Mouse (Mus musculus): Measurements from ENCODE around the gene Slc25a26. TPM values are rescaled to one million over a fixed set of nuclear protein-coding genes. Genes with fewer than 3 reads are reported as not detected.

Gene Slc25a26
- total RNA-seq (2021): 10 to 100 TPM; 19.3 to 21.1 TPM
- long read RNA-seq, experiment 1, partial matches to known transcripts: 2 of 5 reads
- long read RNA-seq, experiment 1, other reads (novel, unspliced or antisense): 1 of 5 reads
- long read RNA-seq, experiment 2, partial matches to known transcripts: 0 of 10 reads
- long read RNA-seq, experiment 2, other reads (novel, unspliced or antisense): 7 of 10 reads

DNA sequence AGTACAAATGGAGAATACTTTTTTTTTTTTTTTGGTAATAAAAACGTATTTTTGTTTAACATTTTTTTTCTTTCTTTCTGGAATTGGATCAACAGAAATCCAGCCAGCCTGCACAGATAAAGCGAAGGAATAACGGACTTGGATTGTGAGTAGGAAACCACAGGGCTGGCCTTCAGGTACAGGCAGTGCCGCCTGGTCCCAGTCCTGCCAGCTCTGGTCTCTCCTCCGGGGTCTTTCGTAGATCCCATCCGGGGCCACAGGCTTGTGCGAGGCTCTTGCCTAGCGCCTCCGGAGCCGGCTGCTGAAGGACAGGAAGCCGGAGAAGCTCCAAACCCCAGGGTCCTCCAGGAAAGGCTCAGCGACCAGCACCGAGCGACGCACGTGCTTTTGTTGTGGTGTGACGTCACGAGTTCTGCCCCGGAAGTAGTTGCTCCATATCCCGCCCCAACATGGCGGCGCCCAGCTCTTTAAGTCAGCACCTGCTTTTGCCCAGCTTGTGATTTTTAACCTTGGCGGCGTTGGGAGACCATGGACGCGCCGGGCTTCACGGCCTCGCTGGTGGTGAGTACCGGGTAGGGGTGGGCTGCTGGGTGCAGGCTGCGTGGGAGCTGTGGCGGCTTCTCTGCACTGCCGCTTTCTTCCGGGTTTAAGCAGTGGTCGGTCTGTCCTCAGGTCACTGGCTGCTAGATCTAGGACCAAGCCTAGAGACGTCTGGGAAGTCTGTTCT is at the start of gene Slc25a26:
Slc25a26 (plus strand) TSS at position 435 of the 727 bp plus-strand sequence.
- H3K27ac ChIP-seq: peak within 1 kb of the TSS; percentile 91
- DNase-seq (ENCODE audit: low spot score in 2 of 2): peak; percentile 87 to 89
- TF ChIP-seq CTCF (conservative IDR thresholded peaks at IDR 0.05): no peak
- peak within 1 kb of the TSS; percentile 99 for H3K4me3 ChIP-seq

DNA sequence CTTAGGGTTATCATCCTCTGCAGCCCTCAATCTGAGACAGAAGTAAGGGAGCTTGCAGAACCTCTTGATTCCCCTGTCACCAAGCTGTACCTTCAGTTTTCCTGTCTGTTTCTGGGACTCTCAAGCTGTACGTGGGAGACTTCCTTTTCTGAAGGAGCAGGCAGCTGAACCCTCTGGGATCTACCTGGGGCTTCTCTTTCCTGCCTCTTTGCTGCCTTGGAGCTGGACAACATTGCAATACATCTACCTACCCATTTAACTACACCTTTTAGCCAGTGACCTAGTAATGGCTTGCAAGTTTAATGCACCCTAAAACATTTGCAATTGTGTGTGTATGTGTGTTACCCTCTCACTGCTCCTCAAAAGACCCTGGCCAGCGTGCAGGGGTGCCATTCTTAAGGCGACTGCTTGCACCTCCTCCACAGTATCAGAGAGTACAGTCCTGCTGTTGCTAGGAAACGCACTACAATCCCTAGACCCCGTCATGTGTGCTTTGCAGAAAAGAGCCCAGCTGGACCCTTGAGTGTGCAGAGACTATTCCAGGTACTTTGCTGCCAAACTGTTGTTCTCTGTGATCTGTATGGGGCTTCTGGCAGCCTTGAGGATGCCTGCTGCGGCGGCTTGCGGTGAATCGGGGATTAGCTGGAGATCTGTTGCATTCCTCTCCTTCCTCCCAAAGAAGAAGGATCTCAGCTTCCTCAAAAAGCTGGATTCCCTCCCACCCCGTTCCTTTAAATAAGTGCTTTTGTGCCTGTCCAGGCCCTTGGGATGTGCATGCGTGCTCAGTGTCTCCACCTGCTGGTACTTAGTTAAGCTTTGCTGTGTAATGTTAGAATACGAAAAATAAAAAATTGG is 35.9 kb upstream of the Slc25a26 start:
- H3K27ac ChIP-seq: no peak overlapping the region
- DNase-seq (ENCODE audit: low spot score in 2 of 2): peak; percentile 60 to 64
- peak overlapping the region; percentile 39 for H3K4me3 ChIP-seq
- TF ChIP-seq CTCF (conservative IDR thresholded peaks at IDR 0.05): peak; percentile 93

DNA sequence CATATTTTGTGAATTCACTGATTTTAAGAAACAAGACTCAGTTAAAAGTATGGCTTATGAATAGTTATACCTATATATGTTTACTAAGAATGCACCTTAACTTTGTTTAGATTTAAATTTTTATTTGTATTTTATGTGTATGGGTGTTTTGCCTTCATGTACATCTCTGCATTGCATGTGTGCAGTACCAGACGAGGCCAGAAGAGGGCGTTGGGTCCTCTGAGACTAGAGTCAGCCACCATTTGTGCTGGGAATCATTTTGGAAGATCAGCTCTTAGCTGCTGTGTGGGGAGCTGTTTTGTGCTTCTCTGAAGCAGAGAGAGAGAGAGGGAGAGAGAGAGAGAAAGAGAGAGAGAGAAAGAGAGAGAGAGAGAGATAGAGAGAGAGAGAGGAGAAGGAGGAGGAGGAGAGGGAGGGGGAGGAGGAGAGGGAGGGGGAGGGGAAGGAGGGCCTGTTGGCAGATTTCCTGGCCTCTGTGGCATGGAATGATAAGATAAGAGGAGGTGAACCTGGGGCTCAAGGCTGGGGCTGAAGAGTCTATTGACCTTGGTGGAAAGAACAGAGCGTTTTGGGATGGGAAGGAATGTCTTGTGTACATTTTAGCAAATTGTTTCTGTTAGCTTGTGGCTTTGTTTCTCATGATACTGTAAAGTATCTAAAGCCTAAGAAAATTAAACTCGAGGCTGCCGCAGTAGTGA is 33.5 kb upstream of the Slc25a26 start:
- H3K27ac ChIP-seq: no peak overlapping the region
- no peak overlapping the region for H3K4me3 ChIP-seq
- DNase-seq (ENCODE audit: low spot score in 2 of 2): no peak
- peak; percentile 58 for TF ChIP-seq CTCF (conservative IDR thresholded peaks at IDR 0.05)

DNA sequence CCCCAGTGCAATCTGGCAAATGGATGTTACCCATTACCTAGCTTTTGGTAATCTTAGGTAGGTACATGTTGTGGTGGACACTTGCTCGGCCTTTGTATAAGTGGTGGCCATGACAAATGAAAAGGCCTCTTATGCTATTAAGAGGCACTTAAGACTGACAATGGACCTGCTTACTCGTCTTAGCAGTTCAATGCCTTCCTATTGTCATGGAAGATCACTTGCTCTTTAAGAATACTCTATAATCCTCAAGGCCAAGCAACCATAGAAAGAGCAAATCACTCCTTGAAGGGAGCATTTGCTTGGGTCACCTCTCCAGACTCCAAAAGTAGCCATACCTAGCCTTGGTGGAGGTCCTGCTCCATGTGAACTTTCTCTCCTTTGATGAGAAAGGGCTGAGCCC is 7.4 kb upstream of the Slc25a26 start:
- no peak for DNase-seq (ENCODE audit: low spot score in 2 of 2)
- Histone ChIP-seq H3K4me3 (no peak overlapping the region), H3K27ac (no peak overlapping the region)
- no peak for TF ChIP-seq CTCF (conservative IDR thresholded peaks at IDR 0.05)

DNA sequence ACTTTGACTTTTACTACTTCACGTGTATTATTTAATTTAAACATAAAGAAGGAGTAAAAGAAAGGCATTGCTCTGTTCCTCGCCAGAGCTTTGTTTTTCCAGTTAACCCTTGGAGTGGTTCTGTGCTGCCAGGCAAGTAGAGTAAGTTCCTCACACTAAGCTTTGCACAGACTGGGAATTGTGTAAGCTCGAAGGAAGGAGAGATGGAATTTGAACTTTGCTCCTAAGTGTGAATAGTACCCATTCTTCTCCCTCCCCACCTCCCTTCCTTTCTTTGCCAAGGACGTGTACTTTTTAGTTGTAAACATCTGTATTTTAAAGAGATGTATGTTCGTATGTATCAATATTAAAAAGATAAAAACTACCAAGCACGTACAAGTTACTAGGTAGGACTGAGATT is 3.8 kb downstream of the Slc25a26 start:
- no peak overlapping the region for H3K27ac ChIP-seq
- TF ChIP-seq CTCF (conservative IDR thresholded peaks at IDR 0.05): no peak

DNA sequence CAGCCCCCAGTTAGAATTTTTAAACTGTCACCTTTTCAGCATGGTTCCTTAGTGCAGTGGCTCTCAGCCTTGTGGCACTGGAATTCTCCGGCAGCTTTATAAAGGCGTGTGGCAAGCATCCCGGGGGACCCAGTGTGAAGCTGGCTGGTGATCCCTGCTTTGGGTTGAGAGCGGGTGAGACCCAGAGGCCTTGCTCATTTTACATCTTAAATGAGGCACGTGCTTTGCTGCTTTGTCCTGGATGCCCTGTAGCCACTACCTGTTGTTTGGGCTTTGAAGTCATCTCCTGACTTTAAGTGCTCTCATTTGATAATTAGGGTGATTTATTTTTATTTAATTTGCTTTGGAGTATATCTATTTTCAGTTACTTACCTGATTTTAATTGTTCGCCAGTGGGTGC is 7.8 kb downstream of the Slc25a26 start:
- no peak for TF ChIP-seq CTCF (conservative IDR thresholded peaks at IDR 0.05)
- no peak for DNase-seq (ENCODE audit: low spot score in 2 of 2)
- H3K4me3 ChIP-seq: no peak overlapping the region
- H3K27ac ChIP-seq: no peak overlapping the region

More for the DNA sequence above, 3.8 kb downstream of the Slc25a26 start:
- no peak overlapping the region for H3K4me3 ChIP-seq
- no peak for DNase-seq (ENCODE audit: low spot score in 2 of 2)

DNA sequence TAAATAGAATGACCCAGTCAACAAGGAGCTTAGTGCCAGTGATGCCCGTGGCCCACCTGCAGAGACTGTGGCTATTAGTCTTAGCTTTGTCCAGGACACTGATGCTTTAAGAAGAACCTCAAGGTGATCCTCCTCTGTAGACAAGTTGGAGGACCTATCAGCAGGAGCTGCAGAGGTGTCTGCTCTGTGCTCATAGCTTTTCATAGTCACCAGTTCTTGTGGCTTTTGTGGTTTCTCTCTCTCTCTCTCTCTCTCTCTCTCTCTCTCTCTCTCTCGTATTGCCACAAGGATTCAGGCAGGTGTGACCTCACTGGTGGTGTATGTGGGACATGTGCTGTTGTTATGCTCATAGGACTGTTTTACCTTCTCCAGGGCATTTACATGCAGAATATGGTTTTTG is 8.7 kb downstream of the Slc25a26 start:
- H3K4me3 ChIP-seq: no peak overlapping the region
- no peak for DNase-seq (ENCODE audit: low spot score in 2 of 2)
- no peak overlapping the region for H3K27ac ChIP-seq
- TF ChIP-seq CTCF (conservative IDR thresholded peaks at IDR 0.05): no peak

DNA sequence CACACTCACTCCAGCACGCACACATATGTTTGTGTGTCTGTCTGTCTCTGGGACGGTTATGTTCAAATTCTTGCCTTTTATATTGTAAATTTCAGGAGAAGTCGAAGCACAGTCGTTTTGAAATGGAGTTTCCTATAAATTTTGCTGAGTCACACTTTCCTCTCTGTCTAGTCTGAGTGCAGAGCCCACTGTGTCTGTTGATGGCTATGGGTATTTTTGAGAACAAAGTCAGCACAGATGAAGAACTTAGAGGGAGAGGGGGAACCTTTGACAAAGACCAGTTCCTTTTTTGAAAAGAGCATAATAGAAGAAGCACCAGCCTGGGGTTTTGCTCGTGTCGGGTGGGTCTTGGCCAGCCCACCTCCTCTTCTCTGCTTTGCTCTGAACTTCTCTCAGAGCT is 9.1 kb downstream of the Slc25a26 start:
- TF ChIP-seq CTCF (conservative IDR thresholded peaks at IDR 0.05): no peak
- Histone ChIP-seq H3K27ac (no peak overlapping the region), H3K4me3 (no peak overlapping the region)
- no peak for DNase-seq (ENCODE audit: low spot score in 2 of 2)

DNA sequence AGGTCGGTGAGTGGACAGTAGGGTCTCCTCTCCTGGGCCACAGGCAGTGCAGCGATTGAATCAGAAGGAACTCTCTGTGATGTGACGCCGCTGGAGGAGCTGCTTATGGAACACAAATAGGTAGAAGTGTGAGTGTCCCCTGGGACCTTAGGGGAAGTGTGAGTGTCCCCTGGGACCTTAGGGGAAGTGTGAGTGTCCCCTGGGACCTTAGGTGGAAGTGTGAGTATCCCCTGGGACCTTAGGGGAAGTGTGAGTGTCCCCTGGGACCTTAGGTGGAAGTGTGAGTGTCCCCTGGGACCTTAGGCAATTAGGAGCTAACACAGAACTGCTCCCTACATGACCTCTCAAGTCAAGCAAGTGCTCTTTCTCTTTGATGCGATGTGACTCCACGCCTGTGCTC is 18.0 kb downstream of the Slc25a26 start:
- TF ChIP-seq CTCF (conservative IDR thresholded peaks at IDR 0.05): no peak
- DNase-seq (ENCODE audit: low spot score in 2 of 2): no peak
- Histone ChIP-seq H3K4me3 (no peak overlapping the region), H3K27ac (no peak overlapping the region)

DNA sequence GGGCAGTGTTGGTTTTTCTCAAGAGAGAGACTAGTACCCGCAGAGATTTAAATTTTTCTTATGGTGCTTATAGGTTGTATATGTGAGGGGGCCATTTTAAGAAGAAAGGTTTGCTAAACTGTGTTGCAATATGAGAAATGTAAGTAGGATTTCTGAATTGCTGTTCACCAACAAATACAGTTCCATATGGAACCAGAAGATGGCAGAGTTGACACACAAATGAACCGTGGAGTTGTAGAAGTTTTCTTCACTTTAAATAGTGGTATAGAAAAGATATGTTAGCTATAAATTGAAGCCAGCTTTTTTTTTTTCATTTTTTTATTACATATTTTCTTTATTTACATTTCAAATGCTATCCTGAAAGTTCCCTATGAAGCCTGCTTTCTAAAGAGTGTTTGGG is 24.2 kb downstream of the Slc25a26 start:
- Histone ChIP-seq H3K4me3 (no peak overlapping the region), H3K27ac (no peak overlapping the region)
- peak; percentile 86 for TF ChIP-seq CTCF (conservative IDR thresholded peaks at IDR 0.05)
- DNase-seq (ENCODE audit: low spot score in 2 of 2): peak in 1 of 2 experiments; percentile 44

DNA sequence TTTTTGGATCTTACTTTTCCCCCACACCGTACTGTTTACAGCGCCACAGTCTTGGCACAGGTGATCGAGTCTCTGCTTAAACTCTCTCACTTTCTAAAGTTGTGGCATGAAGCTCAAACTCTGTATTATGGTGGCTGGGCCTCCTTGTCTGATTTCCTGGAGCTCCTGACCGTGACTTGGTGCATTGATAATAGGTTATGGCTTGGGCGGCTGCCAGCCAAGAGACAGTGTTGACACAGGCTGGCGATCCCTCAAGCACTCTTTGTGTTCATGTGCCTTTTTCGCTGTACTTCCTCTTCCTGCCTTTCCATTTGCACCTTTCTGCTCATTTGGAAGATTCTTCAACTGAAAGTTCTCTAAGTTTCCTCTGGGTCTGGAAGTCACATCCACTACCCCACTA is 30.6 kb downstream of the Slc25a26 start:
- Histone ChIP-seq H3K4me3 (no peak overlapping the region), H3K27ac (no peak overlapping the region)
- TF ChIP-seq CTCF (conservative IDR thresholded peaks at IDR 0.05): no peak
- no peak for DNase-seq (ENCODE audit: low spot score in 2 of 2)

DNA sequence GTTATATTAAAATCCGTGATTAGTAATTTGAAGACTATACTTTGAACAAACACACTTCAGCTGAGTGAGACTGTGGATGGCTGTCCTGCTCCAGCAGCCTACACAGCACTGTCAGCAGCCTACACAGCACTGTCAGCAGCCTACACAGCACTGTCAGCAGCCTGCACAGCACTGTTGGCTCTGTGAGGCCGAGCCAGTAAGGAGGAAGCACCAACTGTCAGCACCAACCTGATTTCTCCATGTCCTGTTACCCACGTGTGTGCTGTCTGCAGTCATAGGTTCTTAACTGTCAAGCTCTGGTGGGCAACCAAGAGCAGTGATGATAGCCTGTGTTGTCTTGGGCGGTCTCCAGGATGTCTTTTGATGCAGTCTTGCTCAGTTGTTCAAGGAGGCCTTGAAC is 32.0 kb downstream of the Slc25a26 start:
- Histone ChIP-seq H3K4me3 (no peak overlapping the region), H3K27ac (no peak overlapping the region)
- no peak for TF ChIP-seq CTCF (conservative IDR thresholded peaks at IDR 0.05)
- no peak for DNase-seq (ENCODE audit: low spot score in 2 of 2)

DNA sequence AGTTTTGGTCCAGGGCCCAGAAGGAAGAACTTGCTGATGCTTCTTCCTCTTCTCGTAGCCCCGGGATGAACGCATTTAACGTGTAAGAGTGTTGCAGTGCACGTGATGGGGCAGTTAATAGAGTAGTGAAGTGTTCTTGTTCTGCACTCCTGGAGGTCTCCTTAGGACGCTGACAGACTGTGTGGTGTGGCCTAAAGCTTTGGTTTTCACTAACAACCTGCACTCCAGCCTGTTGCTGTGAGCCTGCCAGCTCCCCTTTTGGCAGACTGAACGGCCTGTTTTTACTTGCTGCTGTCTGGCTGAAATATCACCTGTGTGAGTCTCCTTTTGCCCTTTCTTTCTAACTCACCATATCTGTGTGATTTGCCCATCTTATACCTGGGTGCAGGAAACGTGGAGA is 36.3 kb downstream of the Slc25a26 start:
- DNase-seq (ENCODE audit: low spot score in 2 of 2): no peak
- H3K4me3 ChIP-seq: no peak overlapping the region
- no peak overlapping the region for H3K27ac ChIP-seq
- no peak for TF ChIP-seq CTCF (conservative IDR thresholded peaks at IDR 0.05)
